Mouse (Mus musculus): ENCODE data around the gene Pclo. TPM values are rescaled to one million over a fixed set of nuclear protein-coding genes. Genes with fewer than 3 reads are reported as not detected.
"Not testable (repeated sequence)": the region's sequence is repeated elsewhere in the genome, so short reads cannot be mapped to it uniquely, and the experiment has no call there.

The Pclo gene
- total and polyA plus RNA-seq, 3 experiments, result 0.42 to 1.0 TPM; not detected in 1

DNA sequence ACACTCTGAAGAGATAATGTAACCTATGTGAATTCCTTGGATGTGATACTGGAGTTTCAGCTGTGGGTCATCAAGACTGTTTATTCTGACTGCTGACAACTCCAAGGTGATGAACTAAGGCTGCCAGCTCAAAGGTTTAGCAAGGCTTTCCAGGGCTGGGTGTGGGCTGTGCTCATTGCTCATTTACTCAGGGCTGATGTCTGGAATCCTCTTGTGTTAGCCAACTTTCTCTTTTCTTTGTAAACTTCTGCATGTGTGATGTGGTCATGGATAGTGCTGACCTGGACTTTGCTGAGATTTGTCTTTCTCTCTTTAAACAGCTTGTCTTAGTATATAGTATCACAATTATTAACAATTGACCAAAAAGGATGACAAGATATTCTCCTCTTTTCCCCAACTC, 338.9 kb downstream of the Pclo start:
- Histone ChIP-seq H3K9me3 (replicated peaks; ENCODE audit: insufficient read depth, low read length) (no peaks in the 10 kb centered on the region), H3K27ac (ENCODE audit: control insufficient read depth, low read depth, low read length) (no peak overlapping the region), H3K4me1 (ENCODE audit: control insufficient read depth in 1 of 2, insufficient read depth in 2 of 2, low read length in 2 of 2) (no peaks in the 10 kb centered on the region), H3K4me3 (ENCODE audit: control insufficient read depth in 1 of 2, insufficient read depth in 1 of 2, low read depth in 2 of 2, low read length in 2 of 2) (no peak overlapping the region), H3K9ac (ENCODE audit: control insufficient read depth, low read depth, low read length, poor library complexity, severe bottlenecking) (no peak overlapping the region), H3K36me3 (ENCODE audit: control insufficient read depth in 1 of 2, insufficient read depth in 2 of 2, low read length in 2 of 2) (no peaks in the 10 kb centered on the region), H3K27me3 (ENCODE audit: control insufficient read depth in 1 of 2, insufficient read depth in 2 of 2, low read length in 2 of 2) (no peaks in the 10 kb centered on the region), H3K79me2 (ENCODE audit: control insufficient read depth, insufficient read depth, low read length, poor library complexity) (no peaks in the 10 kb centered on the region)
- no peak for TF ChIP-seq ZMIZ1 (IDR thresholded peaks at IDR 0.05; ENCODE audit: low read depth, low read length)
- TF ChIP-seq CHD1 (IDR thresholded peaks at IDR 0.05; ENCODE audit: low read depth, low read length), result no peak
- no peak for TF ChIP-seq MYB (IDR thresholded peaks at IDR 0.05; ENCODE audit: low read depth, low read length)
- TF ChIP-seq ZC3H11A (IDR thresholded peaks at IDR 0.05; ENCODE audit: low read depth, low read length), result no peak
- TF ChIP-seq RCOR1 (IDR thresholded peaks at IDR 0.05; ENCODE audit: low read depth, low read length), result no peak
- no peak for TF ChIP-seq ETS1 (IDR thresholded peaks at IDR 0.05; ENCODE audit: low read depth, low read length)
- no peak for TF ChIP-seq TBP (IDR thresholded peaks at IDR 0.05; ENCODE audit: low read depth, low read length)
- no peak for TF ChIP-seq RAD21 (IDR thresholded peaks at IDR 0.05; ENCODE audit: low read depth, low read length)
- no peak for TF ChIP-seq POLR2A (IDR thresholded peaks at IDR 0.05; ENCODE audit: control insufficient read depth in 1 of 2, insufficient read depth in 1 of 2, low read depth in 1 of 2, low read length in 2 of 2, poor library complexity in 1 of 2)
- no peak for TF ChIP-seq NRF1 (IDR thresholded peaks at IDR 0.05; ENCODE audit: insufficient read depth, low read depth, low read length, poor library complexity, severe bottlenecking)
- TF ChIP-seq TCF12 (IDR thresholded peaks at IDR 0.05; ENCODE audit: low read depth, low read length), result no peak
- no peak for TF ChIP-seq USF1 (IDR thresholded peaks at IDR 0.05; ENCODE audit: low read depth, low read length)
- TF ChIP-seq CTCF (IDR thresholded peaks at IDR 0.05 in 2 of 3, conservative IDR thresholded peaks at IDR 0.05 in 1 of 3; ENCODE audit: control insufficient read depth in 1 of 3, insufficient read depth in 1 of 3, low read depth in 2 of 3, low read length in 3 of 3, poor library complexity in 1 of 3, severe bottlenecking in 1 of 3), result no peak
- TF ChIP-seq NELFE (IDR thresholded peaks at IDR 0.05; ENCODE audit: low read depth, low read length), result no peak
- no peak for DNase-seq (ENCODE audit: low read depth, low spot score)

DNA sequence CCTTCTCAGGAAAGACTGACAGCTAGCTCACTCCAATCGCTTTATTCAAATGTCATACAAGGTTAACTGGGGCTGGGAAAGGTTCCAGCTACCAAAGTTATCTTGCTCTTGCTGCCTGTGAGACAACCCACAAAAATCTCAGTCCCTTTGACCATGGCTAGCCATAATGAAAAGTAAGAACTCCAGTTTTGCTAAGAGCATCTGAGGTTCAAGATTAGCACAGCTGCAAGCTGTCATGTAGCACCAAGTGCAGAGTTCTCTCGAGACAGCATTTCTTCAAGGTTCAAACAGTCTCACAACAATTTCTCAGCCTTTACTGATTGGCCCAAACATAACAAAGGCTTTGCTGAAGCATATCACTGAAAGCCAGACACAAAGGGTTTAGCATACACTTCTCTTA, 370.6 kb downstream of the Pclo start:
- H3K27me3 ChIP-seq (ENCODE audit: control insufficient read depth in 1 of 2, insufficient read depth in 2 of 2, low read length in 2 of 2); DNase-seq (ENCODE audit: low read depth, low spot score); H3K27ac ChIP-seq (ENCODE audit: control insufficient read depth, low read depth, low read length); H3K4me1 ChIP-seq (ENCODE audit: control insufficient read depth in 1 of 2, insufficient read depth in 2 of 2, low read length in 2 of 2); H3K9me3 ChIP-seq (replicated peaks; ENCODE audit: insufficient read depth, low read length); H3K9ac ChIP-seq (ENCODE audit: control insufficient read depth, low read depth, low read length, poor library complexity, severe bottlenecking); H3K36me3 ChIP-seq (ENCODE audit: control insufficient read depth in 1 of 2, insufficient read depth in 2 of 2, low read length in 2 of 2); H3K79me2 ChIP-seq (ENCODE audit: control insufficient read depth, insufficient read depth, low read length, poor library complexity); H3K4me3 ChIP-seq (ENCODE audit: control insufficient read depth in 1 of 2, insufficient read depth in 1 of 2, low read depth in 2 of 2, low read length in 2 of 2): not testable (repeated sequence)

GRCm38 (mm10) chr5:14892242-14892641, 377.5 kb downstream of the Pclo start:
- Histone ChIP-seq H3K4me1 (ENCODE audit: control insufficient read depth in 1 of 2, insufficient read depth in 2 of 2, low read length in 2 of 2) (no peaks in the 10 kb centered on the region; a peak in 1 of 4 replicates), H3K4me3 (ENCODE audit: control insufficient read depth in 1 of 2, insufficient read depth in 1 of 2, low read depth in 2 of 2, low read length in 2 of 2) (no peak overlapping the region), H3K27ac (ENCODE audit: control insufficient read depth, low read depth, low read length) (no peak overlapping the region), H3K9me3 (replicated peaks; ENCODE audit: insufficient read depth, low read length) (no peaks in the 10 kb centered on the region), H3K36me3 (ENCODE audit: control insufficient read depth in 1 of 2, insufficient read depth in 2 of 2, low read length in 2 of 2) (no peaks in the 10 kb centered on the region), H3K79me2 (ENCODE audit: control insufficient read depth, insufficient read depth, low read length, poor library complexity) (no peaks in the 10 kb centered on the region), H3K9ac (ENCODE audit: control insufficient read depth, low read depth, low read length, poor library complexity, severe bottlenecking) (no peak overlapping the region), H3K27me3 (ENCODE audit: control insufficient read depth in 1 of 2, insufficient read depth in 2 of 2, low read length in 2 of 2) (no peaks in the 10 kb centered on the region)
- no peak for DNase-seq (ENCODE audit: low read depth, low spot score)
- TF ChIP-seq MXI1 (IDR thresholded peaks at IDR 0.05; ENCODE audit: low read depth, low read length) (no peak), JUND (IDR thresholded peaks at IDR 0.05; ENCODE audit: low read depth, low read length) (no peak), MAFK (IDR thresholded peaks at IDR 0.05; ENCODE audit: borderline replicate concordance, low read depth, low read length) (no peak), HCFC1 (IDR thresholded peaks at IDR 0.05; ENCODE audit: low read depth, low read length) (no peak), ZMIZ1 (IDR thresholded peaks at IDR 0.05; ENCODE audit: low read depth, low read length) (no peak), MAZ (IDR thresholded peaks at IDR 0.05; ENCODE audit: low read depth, low read length) (no peak), UBTF (IDR thresholded peaks at IDR 0.05; ENCODE audit: borderline replicate concordance, insufficient read depth, low read depth, low read length) (no peak), ZC3H11A (IDR thresholded peaks at IDR 0.05; ENCODE audit: low read depth, low read length) (no peak), E2F4 (IDR thresholded peaks at IDR 0.05; ENCODE audit: borderline replicate concordance, low read depth, low read length) (no peak), EP300 (IDR thresholded peaks at IDR 0.05; ENCODE audit: low read depth in 1 of 2, low read length in 2 of 2) (no peak), MEF2A (IDR thresholded peaks at IDR 0.05; ENCODE audit: extremely low read depth, insufficient replicate concordance, low read depth, low read length, poor library complexity, severe bottlenecking) (no peak), POLR2A (IDR thresholded peaks at IDR 0.05; ENCODE audit: control insufficient read depth in 1 of 2, insufficient read depth in 1 of 2, low read depth in 1 of 2, low read length in 2 of 2, poor library complexity in 1 of 2) (no peak), MYC (IDR thresholded peaks at IDR 0.05; ENCODE audit: low read depth, low read length) (no peak), USF2 (IDR thresholded peaks at IDR 0.05; ENCODE audit: borderline replicate concordance in 1 of 2, insufficient read depth in 1 of 2, low read depth in 1 of 2, low read length in 2 of 2) (no peak), MYB (IDR thresholded peaks at IDR 0.05; ENCODE audit: low read depth, low read length) (no peak), KAT2A (conservative IDR thresholded peaks at IDR 0.05; ENCODE audit: low read depth, low read length) (no peak)
